Mouse (Mus musculus): ENCODE results near the gene Mark1. TPM values are rescaled to one million over a fixed set of nuclear protein-coding genes. Genes with fewer than 3 reads are reported as not detected.

The Mark1 gene
- polyA plus RNA-seq (2012; rRNA removed): 3.1 and 3.8 TPM in 2 replicates

DNA sequence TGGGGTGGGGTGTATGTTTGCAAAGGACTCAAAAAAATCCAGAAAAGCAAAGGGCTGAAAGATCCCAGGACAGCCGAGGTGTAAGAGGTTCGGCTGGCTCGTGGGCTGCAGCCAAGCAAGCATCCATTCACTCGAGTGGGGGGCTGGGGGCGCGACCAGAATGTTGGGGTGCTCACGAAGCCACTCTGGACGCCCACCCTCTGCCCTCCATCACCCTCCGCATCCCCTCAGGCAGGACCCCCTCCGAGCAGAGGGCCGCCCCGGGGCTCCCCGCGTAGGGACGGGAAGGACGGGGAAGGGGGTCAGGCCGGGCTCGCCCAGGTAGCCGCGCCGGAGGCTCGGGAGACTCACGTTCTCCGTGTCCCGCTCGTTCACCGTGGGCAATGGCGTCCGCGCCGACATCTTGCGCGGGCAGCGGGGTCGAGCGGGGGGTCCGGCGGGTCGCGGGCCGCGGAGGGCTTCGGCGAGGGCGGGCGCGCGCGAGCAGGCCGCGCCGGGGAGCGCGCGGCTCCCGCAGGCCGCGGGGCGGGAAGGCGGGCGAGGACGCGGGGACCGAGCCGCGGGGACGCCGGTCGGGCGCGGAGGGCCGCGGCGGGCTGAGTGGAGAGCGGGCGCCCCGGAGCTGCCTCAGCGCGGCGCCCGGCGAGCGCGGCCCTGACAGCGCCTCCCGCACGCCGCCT is at the start of gene Mark1:
TSS of gene Mark1 (minus strand) at position 500 of the 680 bp plus-strand sequence.

DNA sequence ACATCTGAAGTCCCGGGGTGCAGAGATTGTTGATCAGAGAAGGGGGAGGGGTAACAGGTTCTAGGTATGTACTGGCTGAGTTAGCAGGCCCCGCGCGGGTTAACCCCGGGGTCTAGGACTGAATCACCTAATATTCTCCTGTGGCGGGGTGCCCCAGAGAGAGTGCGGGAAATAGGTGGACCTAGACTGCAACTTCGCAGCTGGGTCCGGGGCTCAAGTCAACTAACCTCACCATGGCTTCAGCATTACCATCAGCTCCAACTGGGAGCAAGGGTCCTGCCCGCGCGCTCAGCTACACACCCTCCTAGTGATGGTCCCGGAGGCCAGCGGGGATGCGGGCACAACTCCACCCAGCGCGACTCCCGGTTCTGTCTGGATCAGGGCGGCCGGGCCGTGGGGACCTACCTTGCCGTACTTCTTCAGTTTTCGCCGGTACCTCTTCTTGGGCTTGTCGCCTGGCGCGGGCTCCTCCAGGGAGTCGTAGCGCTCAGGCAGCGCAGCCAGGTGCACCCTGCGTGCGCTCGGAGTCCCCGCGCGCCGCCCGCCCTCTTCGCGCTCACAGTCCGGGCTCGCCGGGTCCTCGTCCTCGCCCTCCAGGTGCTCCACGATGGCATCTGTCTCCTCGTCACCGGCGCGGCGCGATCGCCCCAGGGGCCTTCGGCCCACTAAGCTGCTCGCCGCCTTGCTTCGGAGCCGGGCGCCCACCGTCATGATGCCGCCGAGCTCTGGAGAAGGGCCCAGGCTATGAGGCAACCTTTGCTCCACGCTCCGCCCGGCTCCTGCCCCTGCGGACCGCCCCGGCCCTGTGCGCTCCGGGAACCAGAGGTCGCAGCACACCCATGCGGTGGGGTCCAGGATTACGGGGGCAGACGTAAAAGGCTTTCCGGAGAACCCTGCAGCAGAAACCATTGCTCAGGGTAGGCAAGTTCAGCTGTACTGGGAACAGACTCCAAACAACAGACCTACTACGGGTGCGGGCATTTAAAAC is 116.8 kb downstream of the Mark1 start, which contains the start of gene C130074G19Rik:
TSS of gene C130074G19Rik (minus strand) at position 938 of the 988 bp plus-strand sequence.

Other genes with a start within 250 kb of the Mark1 start
- gene Marc1, start 188.3 kb downstream of the Mark1 start, polyA plus RNA-seq (2012; rRNA removed): 0.49 and 0.81 TPM in 2 replicates
- 101 and 102 TPM in 2 replicates for gene Marc2, start 153.1 kb downstream of the Mark1 start, polyA plus RNA-seq (2012; rRNA removed)
- 11.8 and 12.1 TPM in 2 replicates for gene C130074G19Rik, start 116.4 kb downstream of the Mark1 start, polyA plus RNA-seq (2012; rRNA removed)
- 19.4 and 19.7 TPM in 2 replicates for gene Rab3gap2, start 204.5 kb upstream of the Mark1 start, polyA plus RNA-seq (2012; rRNA removed)

All from colon, adult 2 months (tissue).